Mouse (Mus musculus) embryonic fibroblast, embryonic 13.5 days (primary cell): ENCODE data around the gene Atp5h. TPM values are rescaled to one million over a fixed set of nuclear protein-coding genes. Genes with fewer than 3 reads are reported as not detected.

ENCODE experiments used
- H3K27ac ChIP-seq: 2 replicates; pipeline ENCODE4 v1.5.1; 2012; ENCODE audit warnings: low read length, control low read depth, inconsistent platforms; ENCODE audit not compliant: insufficient read depth
- H3K4me1 ChIP-seq: 2 replicates; pipeline ENCODE4 v1.6.1; 2011; ENCODE audit warnings: low read length; ENCODE audit not compliant: control insufficient read depth, insufficient read depth
- H3K4me3 ChIP-seq: 2 replicates; pipeline ENCODE4 v1.5.1; 2011; ENCODE audit warnings: mild to moderate bottlenecking, control low read depth, low read length; ENCODE audit not compliant: insufficient read depth
- CTCF ChIP-seq: IDR thresholded peaks from 2 replicates; pipeline ENCODE4 v1.5.1; 2011; ENCODE audit warnings: mild to moderate bottlenecking, control low read depth, low read length, moderate library complexity, borderline replicate concordance; ENCODE audit not compliant: insufficient read depth
- POLR2A ChIP-seq: IDR thresholded peaks from 2 replicates; pipeline ENCODE4 v1.6.1; 2011; ENCODE audit warnings: low read depth, mild to moderate bottlenecking, control low read depth, low read length, moderate library complexity
- polyA plus RNA-seq: library from polyadenylated mRNA; stranded (reverse); fragments of >200 nt; gene quantifications from 2 replicates; pipeline ENCODE4 v1.2.4, GENCODE M21; 2011; ENCODE audit warnings: low read depth; ENCODE audit not compliant: missing spikeins, insufficient read length

Gene Atp5h
- polyA plus RNA-seq, 1 experiment, result 405 TPM

- H3K27ac ChIP-seq, result no peak overlapping the region
- H3K4me3 ChIP-seq, result no peak overlapping the region
- no peaks in the 10 kb centered on the region for H3K4me1 ChIP-seq
- TF ChIP-seq POLR2A (no peak), CTCF (no peak)
These were observed 33.5 kb upstream of the Atp5h start for GRCm38 (mm10) chr11:115453306-115453705.

GRCm38 (mm10) chr11:115452281-115452860 lies 32.6 kb upstream of the Atp5h start:
- Histone ChIP-seq H3K27ac (no peak overlapping the region), H3K4me1 (no peaks in the 10 kb centered on the region), H3K4me3 (no peak overlapping the region)
- TF ChIP-seq CTCF (no peak), POLR2A (no peak)

- no peaks in the 10 kb centered on the region for H3K4me1 ChIP-seq
- no peak for TF ChIP-seq POLR2A
- no peak for TF ChIP-seq CTCF
- no peak overlapping the region for H3K4me3 ChIP-seq
- H3K27ac ChIP-seq, result no peak overlapping the region
These were observed 32.0 kb upstream of the Atp5h start for GRCm38 (mm10) chr11:115451781-115452241.

- Histone ChIP-seq H3K27ac (no peak overlapping the region), H3K4me1 (no peaks in the 10 kb centered on the region), H3K4me3 (no peak overlapping the region)
- no peak for TF ChIP-seq POLR2A
- no peak for TF ChIP-seq CTCF
These were observed 30.4 kb upstream of the Atp5h start for GRCm38 (mm10) chr11:115450176-115450575.

- no peak overlapping the region for H3K4me3 ChIP-seq
- no peaks in the 10 kb centered on the region for H3K4me1 ChIP-seq
- TF ChIP-seq POLR2A (no peak), CTCF (no peak)
- no peak overlapping the region for H3K27ac ChIP-seq
These were observed 29.2 kb upstream of the Atp5h start for GRCm38 (mm10) chr11:115448998-115449397.

GRCm38 (mm10) chr11:115448075-115448474 lies 28.3 kb upstream of the Atp5h start:
- no peak for TF ChIP-seq CTCF
- TF ChIP-seq POLR2A, result no peak
- Histone ChIP-seq H3K4me1 (no peaks in the 10 kb centered on the region), H3K27ac (no peak overlapping the region), H3K4me3 (no peak overlapping the region)

- no peak overlapping the region for H3K4me3 ChIP-seq
- no peak for TF ChIP-seq POLR2A
- TF ChIP-seq CTCF, result no peak
- no peak overlapping the region for H3K27ac ChIP-seq
- H3K4me1 ChIP-seq, result no peaks in the 10 kb centered on the region
These were observed 27.6 kb upstream of the Atp5h start for GRCm38 (mm10) chr11:115447321-115447885.

GRCm38 (mm10) chr11:115446906-115447305 lies 27.1 kb upstream of the Atp5h start:
- Histone ChIP-seq H3K4me1 (no peaks in the 10 kb centered on the region), H3K4me3 (no peak overlapping the region), H3K27ac (no peak overlapping the region)
- no peak for TF ChIP-seq POLR2A
- TF ChIP-seq CTCF, result no peak

GRCm38 (mm10) chr11:115441417-115441816 lies 21.7 kb upstream of the Atp5h start:
- Histone ChIP-seq H3K4me3 (no peak overlapping the region), H3K4me1 (no peaks in the 10 kb centered on the region), H3K27ac (no peak overlapping the region)
- TF ChIP-seq CTCF (no peak), POLR2A (no peak)

GRCm38 (mm10) chr11:115439906-115440595 lies 20.3 kb upstream of the Atp5h start, which contains the start of gene Trim80:
TSS of gene Trim80 (plus strand) at chr11:115440545.
- TF ChIP-seq CTCF, result peak; percentile 20; the same call in 1 of the 2 replicates
- no peak for TF ChIP-seq POLR2A
- Histone ChIP-seq H3K4me1 (peaks cover 4% of the 10 kb centered on the region; the same call in 1 of the 2 replicates), H3K27ac (no peak within 1 kb of the TSS), H3K4me3 (no peak within 1 kb of the TSS)
